Mouse (Mus musculus): ENCODE measurements at regions not wholly inside any gene's neighbourhood (a gene's known extent, or its start where the extent isn't known, plus 50 kb on each side); places are given as distances from the start of the nearest gene placed in this dataset.
"Not testable (repeated sequence)": the region's sequence is repeated elsewhere in the genome, so short reads cannot be mapped to it uniquely, and the experiment has no call there.

GRCm38 (mm10) chr2:8877855-8878254, 1003.2 kb upstream of the 4930412O13Rik start:
- no peak overlapping the region for H3K4me3 ChIP-seq
- 64% methylated on average over 3 of the region's 3 CpGs for WGBS
- no peaks in the 10 kb centered on the region for H3K9me3 ChIP-seq (replicated peaks)
- H3K27ac ChIP-seq, result no peak overlapping the region
- no peak for ATAC-seq (replicated peaks; ENCODE audit: insufficient number of reproducible peaks, insufficient read depth, low FRiP score, low read depth)
- H3K9ac ChIP-seq, result no peak overlapping the region
- no peak overlapping the region for H3K4me2 ChIP-seq
- no peaks in the 10 kb centered on the region for H3K4me1 ChIP-seq (replicated peaks)
- H3K36me3 ChIP-seq, result no peaks in the 10 kb centered on the region
- H3K27me3 ChIP-seq, result no peaks in the 10 kb centered on the region

GRCm38 (mm10) chr2:8912417-8912816, 968.6 kb upstream of the 4930412O13Rik start:
- Histone ChIP-seq H3K4me1 (replicated peaks) (no peaks in the 10 kb centered on the region), H3K36me3 (no peaks in the 10 kb centered on the region), H3K4me2 (no peak overlapping the region), H3K4me3 (no peak overlapping the region), H3K27ac (no peak overlapping the region), H3K9ac (no peak overlapping the region), H3K9me3 (replicated peaks) (no peaks in the 10 kb centered on the region), H3K27me3 (no peaks in the 10 kb centered on the region)
- ATAC-seq (replicated peaks; ENCODE audit: insufficient number of reproducible peaks, insufficient read depth, low FRiP score, low read depth), result no peak

GRCm38 (mm10) chr2:8924856-8925255, 956.2 kb upstream of the 4930412O13Rik start:
- H3K4me2 ChIP-seq, result no peak overlapping the region
- no peak overlapping the region for H3K27ac ChIP-seq
- H3K4me3 ChIP-seq, result no peak overlapping the region
- no peak overlapping the region for H3K9ac ChIP-seq
- H3K4me1 ChIP-seq (replicated peaks), result no peaks in the 10 kb centered on the region
- 74% methylated on average over 2 of the region's 2 CpGs for WGBS
- H3K27me3 ChIP-seq, result no peaks in the 10 kb centered on the region
- no peaks in the 10 kb centered on the region for H3K9me3 ChIP-seq (replicated peaks)
- H3K36me3 ChIP-seq, result no peaks in the 10 kb centered on the region
- no peak for ATAC-seq (replicated peaks; ENCODE audit: insufficient number of reproducible peaks, insufficient read depth, low FRiP score, low read depth)

- no peak overlapping the region for H3K4me2 ChIP-seq
- no peak overlapping the region for H3K27ac ChIP-seq
- H3K4me1 ChIP-seq (replicated peaks), result no peaks in the 10 kb centered on the region
- no peaks in the 10 kb centered on the region for H3K36me3 ChIP-seq
- H3K9ac ChIP-seq, result no peak overlapping the region
- ATAC-seq (replicated peaks; ENCODE audit: insufficient number of reproducible peaks, insufficient read depth, low FRiP score, low read depth), result no peak
- no peaks in the 10 kb centered on the region for H3K27me3 ChIP-seq
- H3K4me3 ChIP-seq, result no peak overlapping the region
- 78% methylated on average over 7 of the region's 7 CpGs for WGBS
- no peaks in the 10 kb centered on the region for H3K9me3 ChIP-seq (replicated peaks)
Measured at GRCm38 (mm10) chr2:8941574-8941973, 939.5 kb upstream of the 4930412O13Rik start.

GRCm38 (mm10) chr2:8958938-8959337, 922.1 kb upstream of the 4930412O13Rik start:
- Histone ChIP-seq H3K27me3 (no peaks in the 10 kb centered on the region), H3K4me3 (no peak overlapping the region), H3K4me2 (no peak overlapping the region), H3K36me3 (no peaks in the 10 kb centered on the region), H3K4me1 (replicated peaks) (no peaks in the 10 kb centered on the region), H3K9me3 (replicated peaks) (no peaks in the 10 kb centered on the region), H3K9ac (no peak overlapping the region), H3K27ac (no peak overlapping the region)
- 78% methylated on average over 5 of the region's 5 CpGs for WGBS
- ATAC-seq (replicated peaks; ENCODE audit: insufficient number of reproducible peaks, insufficient read depth, low FRiP score, low read depth), result no peak

GRCm38 (mm10) chr2:8964952-8965668, 915.9 kb upstream of the 4930412O13Rik start:
- H3K27me3 ChIP-seq, result no peaks in the 10 kb centered on the region
- 88% methylated on average over 1 of the region's 1 CpGs for WGBS
- H3K36me3 ChIP-seq, result no peaks in the 10 kb centered on the region
- H3K4me1 ChIP-seq (replicated peaks), result no peaks in the 10 kb centered on the region
- H3K4me3 ChIP-seq, result no peak overlapping the region
- ATAC-seq (replicated peaks; ENCODE audit: insufficient number of reproducible peaks, insufficient read depth, low FRiP score, low read depth), result no peak
- H3K27ac ChIP-seq, result no peak overlapping the region
- H3K9me3 ChIP-seq (replicated peaks), result no peaks in the 10 kb centered on the region
- no peak overlapping the region for H3K9ac ChIP-seq
- H3K4me2 ChIP-seq, result no peak overlapping the region

GRCm38 (mm10) chr2:8975635-8976034, 905.4 kb upstream of the 4930412O13Rik start:
- Histone ChIP-seq H3K4me3 (no peak overlapping the region), H3K4me1 (replicated peaks) (no peaks in the 10 kb centered on the region), H3K4me2 (no peak overlapping the region), H3K9ac (no peak overlapping the region), H3K9me3 (replicated peaks) (no peaks in the 10 kb centered on the region), H3K36me3 (no peaks in the 10 kb centered on the region), H3K27ac (no peak overlapping the region), H3K27me3 (no peaks in the 10 kb centered on the region)
- 66% methylated on average over 6 of the region's 6 CpGs for WGBS
- ATAC-seq (replicated peaks; ENCODE audit: insufficient number of reproducible peaks, insufficient read depth, low FRiP score, low read depth), result no peak

- Histone ChIP-seq H3K4me3 (no peak overlapping the region), H3K4me1 (replicated peaks) (no peaks in the 10 kb centered on the region), H3K9ac (no peak overlapping the region), H3K4me2 (no peak overlapping the region), H3K27ac (no peak overlapping the region), H3K9me3 (replicated peaks) (no peaks in the 10 kb centered on the region), H3K27me3 (no peaks in the 10 kb centered on the region), H3K36me3 (no peaks in the 10 kb centered on the region)
- ATAC-seq (replicated peaks; ENCODE audit: insufficient number of reproducible peaks, insufficient read depth, low FRiP score, low read depth), result no peak
- WGBS, result 78% methylated on average over 2 of the region's 2 CpGs
Measured at GRCm38 (mm10) chr2:9012326-9012725, 868.7 kb upstream of the 4930412O13Rik start.

GRCm38 (mm10) chr2:9033079-9033478, 848.0 kb upstream of the 4930412O13Rik start:
- no peak for ATAC-seq (replicated peaks; ENCODE audit: insufficient number of reproducible peaks, insufficient read depth, low FRiP score, low read depth)
- H3K9me3 ChIP-seq (replicated peaks), result no peaks in the 10 kb centered on the region
- no peak overlapping the region for H3K9ac ChIP-seq
- H3K4me3 ChIP-seq, result no peak overlapping the region
- no peaks in the 10 kb centered on the region for H3K36me3 ChIP-seq
- no peak overlapping the region for H3K4me2 ChIP-seq
- 84% methylated on average over 7 of the region's 7 CpGs for WGBS
- H3K27me3 ChIP-seq, result no peaks in the 10 kb centered on the region
- no peak overlapping the region for H3K27ac ChIP-seq
- no peaks in the 10 kb centered on the region for H3K4me1 ChIP-seq (replicated peaks)

- H3K9me3 ChIP-seq (replicated peaks); ATAC-seq (replicated peaks; ENCODE audit: insufficient number of reproducible peaks, insufficient read depth, low FRiP score, low read depth); H3K36me3 ChIP-seq; H3K4me1 ChIP-seq (replicated peaks); H3K27me3 ChIP-seq; H3K27ac ChIP-seq; H3K9ac ChIP-seq; H3K4me3 ChIP-seq: not testable (repeated sequence)
- 52% methylated on average over 21 of the region's 21 CpGs for WGBS
- H3K4me2 ChIP-seq, result peak overlapping the region; percentile 21; the same call in 1 of the 2 replicates
Measured at GRCm38 (mm10) chr2:9042355-9042754, 838.7 kb upstream of the 4930412O13Rik start.

- WGBS, result 79% methylated on average over 3 of the region's 3 CpGs
- H3K9me3 ChIP-seq (replicated peaks), result no peaks in the 10 kb centered on the region
- no peaks in the 10 kb centered on the region for H3K27me3 ChIP-seq
- no peak overlapping the region for H3K27ac ChIP-seq
- ATAC-seq (replicated peaks; ENCODE audit: insufficient number of reproducible peaks, insufficient read depth, low FRiP score, low read depth), result no peak
- no peak overlapping the region for H3K4me2 ChIP-seq
- H3K4me3 ChIP-seq, result no peak overlapping the region
- H3K4me1 ChIP-seq (replicated peaks), result no peaks in the 10 kb centered on the region
- no peak overlapping the region for H3K9ac ChIP-seq
- no peaks in the 10 kb centered on the region for H3K36me3 ChIP-seq
Measured at GRCm38 (mm10) chr2:9047980-9048379, 833.1 kb upstream of the 4930412O13Rik start.

GRCm38 (mm10) chr2:9073851-9074250, 807.2 kb upstream of the 4930412O13Rik start:
- no peak overlapping the region for H3K9ac ChIP-seq
- H3K27me3 ChIP-seq, result no peaks in the 10 kb centered on the region
- no peak overlapping the region for H3K27ac ChIP-seq
- H3K4me1 ChIP-seq (replicated peaks), result no peaks in the 10 kb centered on the region
- no peak overlapping the region for H3K4me3 ChIP-seq
- no peaks in the 10 kb centered on the region for H3K36me3 ChIP-seq
- H3K9me3 ChIP-seq (replicated peaks), result no peaks in the 10 kb centered on the region
- H3K4me2 ChIP-seq, result no peak overlapping the region
- WGBS, result 79% methylated on average over 1 of the region's 1 CpGs
- ATAC-seq (replicated peaks; ENCODE audit: insufficient number of reproducible peaks, insufficient read depth, low FRiP score, low read depth), result no peak
